Mouse (Mus musculus) kidney, adult 10 weeks (tissue): Measurements from ENCODE around the gene Wdr66. TPM values are rescaled to one million over a fixed set of nuclear protein-coding genes. Genes with fewer than 3 reads are reported as not detected.

Experiments used
- polyA plus RNA-seq: library from polyadenylated mRNA; stranded (reverse); fragments of 350-450 nt; fragmentation: Illumina TruSeq; extraction: RNeasy Lipid Tissue Mini Kit (QIAGEN cat#74804); gene quantifications from one replicate; pipeline ENCODE4 v1.2.3, GENCODE M21; 2014; ENCODE audit warnings: low read depth, low replicate concordance

The Wdr66 gene
- 0.97 TPM for polyA plus RNA-seq

DNA sequence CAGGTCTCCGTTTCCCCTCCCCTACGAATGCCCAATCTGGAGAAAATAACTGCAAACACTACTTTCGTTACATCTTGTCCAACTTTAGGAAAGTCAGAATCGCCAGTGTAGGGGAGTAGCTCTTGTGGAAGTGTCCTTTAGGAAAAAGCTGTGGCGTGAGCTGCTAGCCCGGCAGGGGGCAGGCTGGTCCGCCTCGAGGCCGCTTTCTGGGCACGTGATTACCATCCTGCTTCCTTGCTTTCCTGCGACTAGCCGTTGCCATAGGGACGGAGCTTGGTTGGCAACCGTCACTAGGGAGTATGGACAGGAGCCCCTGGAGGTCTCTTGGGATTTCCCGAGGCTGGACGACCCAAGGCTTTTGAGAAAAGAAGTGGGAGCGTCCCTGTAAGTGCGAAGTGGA is at the start of gene Wdr66:
TSS of gene Wdr66 (plus strand) at position 269 of the 400 bp plus-strand sequence.

DNA sequence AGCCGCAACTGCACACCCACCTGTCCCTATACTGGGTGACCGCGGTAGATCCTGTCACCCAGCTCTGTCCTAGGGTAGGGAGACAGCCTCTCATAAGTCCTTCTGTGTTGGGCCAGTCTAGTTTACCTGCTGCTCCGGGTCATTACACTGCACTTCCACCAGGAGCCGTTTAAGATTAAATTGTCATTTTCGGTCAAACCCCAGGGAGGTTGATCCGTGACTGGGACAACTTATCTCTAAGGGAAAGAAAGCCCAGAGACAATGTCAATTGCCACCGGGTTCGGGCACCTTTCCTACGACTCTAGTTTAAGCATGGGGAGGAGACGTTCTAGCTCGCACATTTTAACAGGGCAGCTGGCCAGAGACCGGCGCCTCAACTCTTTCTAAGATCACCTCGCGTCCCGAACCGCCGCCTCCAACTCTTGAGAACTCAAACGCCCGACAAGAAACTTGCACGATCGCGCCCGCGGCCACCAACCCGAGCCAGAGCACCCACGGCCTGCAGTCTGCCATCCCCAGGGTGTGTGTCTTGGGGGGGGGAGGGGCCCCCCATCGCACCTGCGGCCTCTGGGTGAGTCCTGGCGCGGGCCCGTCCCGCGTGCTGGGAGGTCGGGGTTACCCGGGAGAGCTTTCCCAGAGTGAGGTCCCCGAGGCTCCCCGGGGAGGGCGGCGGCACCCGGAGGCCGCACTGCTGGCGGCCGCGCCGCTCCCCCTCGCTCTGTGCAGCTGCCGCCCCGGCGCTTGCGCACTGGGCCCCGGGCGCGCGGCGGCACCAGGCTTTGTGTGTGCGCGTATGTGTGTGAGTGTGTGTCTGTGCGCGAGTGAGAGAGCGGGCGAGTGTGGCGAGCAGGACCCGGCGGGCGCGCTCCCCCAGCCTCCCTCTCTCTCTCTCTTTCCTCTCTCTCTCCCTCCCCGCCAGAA is 92.1 kb downstream of the Wdr66 start, which contains the start of gene Bcl7a:
TSS of gene Bcl7a (plus strand) at position 128 of the 921 bp plus-strand sequence.

Other genes with a start within 250 kb of the Wdr66 start
- 2.4 TPM for gene Orai1, start 237.0 kb upstream of the Wdr66 start, polyA plus RNA-seq
- not detected for gene Morn3, start 205.1 kb upstream of the Wdr66 start, polyA plus RNA-seq
- gene Tmem120b, start 183.7 kb upstream of the Wdr66 start, polyA plus RNA-seq = 4.0 TPM
- gene Rhof, start 119.4 kb upstream of the Wdr66 start, polyA plus RNA-seq = not detected
- gene Setd1b, start 109.9 kb upstream of the Wdr66 start, polyA plus RNA-seq = 1.6 TPM
- gene Psmd9, start 82.7 kb upstream of the Wdr66 start, polyA plus RNA-seq = 7.2 TPM
- 48.6 TPM for gene Hpd, start 69.4 kb upstream of the Wdr66 start, polyA plus RNA-seq
- gene Bcl7a, start 91.7 kb downstream of the Wdr66 start, polyA plus RNA-seq = 13.9 TPM
- 4.8 TPM for gene Mlxip, start 142.7 kb downstream of the Wdr66 start, polyA plus RNA-seq
- not detected for gene Lrrc43, start 237.2 kb downstream of the Wdr66 start, polyA plus RNA-seq
- not detected for gene Il31, start 237.4 kb downstream of the Wdr66 start, polyA plus RNA-seq